Mouse (Mus musculus): ENCODE results near the gene Hcn3. TPM values are rescaled to one million over a fixed set of nuclear protein-coding genes. Genes with fewer than 3 reads are reported as not detected.
"Not testable (repeated sequence)": the region's sequence is repeated elsewhere in the genome, so short reads cannot be mapped to it uniquely, and the experiment has no call there.

The Hcn3 gene
- polyA plus RNA-seq, 1 experiment = 68.6 TPM

DNA sequence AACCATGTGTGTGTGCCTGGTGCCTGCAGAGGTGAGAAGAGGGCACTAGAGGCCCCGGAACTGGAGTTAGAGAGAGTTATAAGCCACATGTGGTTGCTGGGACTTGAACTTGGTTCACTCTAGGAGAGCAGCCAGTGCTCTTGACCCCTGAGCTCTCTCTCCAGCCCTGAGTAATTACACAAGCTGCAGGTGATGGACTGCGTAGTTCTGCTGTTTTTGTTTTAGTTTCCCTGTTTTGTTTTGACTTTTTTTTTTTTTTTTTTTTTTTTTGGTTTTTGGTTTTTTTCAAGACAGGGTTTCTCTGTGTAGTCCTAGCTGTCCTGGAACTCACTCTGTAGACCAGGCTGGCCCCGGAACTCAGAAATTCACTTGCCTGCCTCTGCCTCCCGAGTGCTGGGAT lies 1.8 kb upstream of the Hcn3 start:
- no peak for TF ChIP-seq CTCF (IDR thresholded peaks at IDR 0.05; ENCODE audit: borderline replicate concordance, extremely low read depth, insufficient read depth, insufficient read length)
- no peak for TF ChIP-seq POLR2A (IDR thresholded peaks at IDR 0.05; ENCODE audit: borderline replicate concordance, extremely low read depth, insufficient read depth, insufficient read length, poor library complexity, severe bottlenecking)
- DNase-seq (ENCODE audit: low read depth) = no peak

GRCm38 (mm10) chr3:89161207-89161606 lies 1.2 kb upstream of the Hcn3 start:
- not testable (repeated sequence) for DNase-seq (ENCODE audit: low read depth)

- TF ChIP-seq CTCF (IDR thresholded peaks at IDR 0.05; ENCODE audit: borderline replicate concordance, extremely low read depth, insufficient read depth, insufficient read length) = no peak
- no peak for TF ChIP-seq POLR2A (IDR thresholded peaks at IDR 0.05; ENCODE audit: borderline replicate concordance, extremely low read depth, insufficient read depth, insufficient read length, poor library complexity, severe bottlenecking)
- DNase-seq (ENCODE audit: low read depth) = peak; percentile 31
These were observed 785 bp downstream of the Hcn3 start for GRCm38 (mm10) chr3:89159211-89159610.

DNA sequence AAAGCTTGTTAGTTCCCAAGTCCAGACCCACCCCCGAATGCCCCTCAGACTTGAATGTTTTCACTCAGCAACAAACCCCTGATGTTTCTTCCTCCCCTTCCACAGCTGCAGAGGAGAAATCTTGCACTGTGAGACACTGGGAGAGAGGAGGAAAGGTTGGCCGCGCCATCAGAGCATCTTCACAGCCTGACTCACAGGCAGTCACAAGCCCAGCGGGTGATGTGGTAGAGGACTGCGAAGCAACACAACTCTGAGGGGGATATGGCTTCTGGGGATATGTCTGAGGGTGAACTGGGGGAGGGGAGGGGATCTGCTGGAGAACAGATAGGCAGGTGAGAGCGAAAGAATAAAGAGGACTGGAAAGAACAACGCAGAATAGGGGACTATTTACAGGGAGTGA lies 1.3 kb downstream of the Hcn3 start:
- TF ChIP-seq POLR2A (IDR thresholded peaks at IDR 0.05; ENCODE audit: borderline replicate concordance, extremely low read depth, insufficient read depth, insufficient read length, poor library complexity, severe bottlenecking) (no peak), CTCF (IDR thresholded peaks at IDR 0.05; ENCODE audit: borderline replicate concordance, extremely low read depth, insufficient read depth, insufficient read length) (no peak)
- DNase-seq (ENCODE audit: low read depth) = no peak

GRCm38 (mm10) chr3:89156951-89157350 lies 3.0 kb downstream of the Hcn3 start:
- DNase-seq (ENCODE audit: low read depth) = no peak
- TF ChIP-seq POLR2A (IDR thresholded peaks at IDR 0.05; ENCODE audit: borderline replicate concordance, extremely low read depth, insufficient read depth, insufficient read length, poor library complexity, severe bottlenecking) = no peak
- TF ChIP-seq CTCF (IDR thresholded peaks at IDR 0.05; ENCODE audit: borderline replicate concordance, extremely low read depth, insufficient read depth, insufficient read length) = no peak

DNA sequence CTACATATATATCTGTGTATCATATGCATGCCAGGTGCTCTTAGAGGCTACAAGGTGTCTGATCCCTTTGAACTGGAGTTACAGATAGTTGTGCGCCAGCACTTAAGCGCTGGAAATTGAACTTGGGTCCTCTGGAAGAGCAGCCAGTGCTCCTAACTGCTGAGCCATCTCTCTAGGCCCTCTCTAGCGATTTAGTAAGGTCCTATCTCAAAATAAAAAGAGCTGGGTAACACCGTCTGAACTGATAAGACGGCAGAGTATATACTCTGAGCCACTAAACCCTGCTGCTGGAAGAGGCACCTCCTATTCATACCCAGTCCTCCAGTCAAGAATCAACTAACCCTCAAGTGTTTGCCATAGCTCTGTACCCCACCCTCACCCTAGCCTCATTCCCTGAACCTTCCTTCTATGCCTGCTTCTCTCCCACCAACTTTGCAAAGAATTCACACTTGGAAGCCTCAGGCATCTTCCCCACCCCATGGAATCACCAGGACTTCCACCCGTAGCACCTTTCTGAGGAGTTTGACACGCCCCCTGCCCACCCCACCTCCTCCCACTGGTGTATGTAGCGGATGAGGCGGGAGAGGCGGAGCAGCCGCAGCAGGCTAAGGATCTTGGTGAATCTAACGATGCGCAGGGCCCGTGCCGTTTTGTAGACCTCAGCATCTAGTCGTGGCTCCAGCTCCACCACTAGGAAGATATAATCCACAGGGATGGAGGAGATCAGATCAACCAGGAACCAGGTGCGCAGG lies 7.7 kb downstream of the Hcn3 start:
- no peak for DNase-seq (ENCODE audit: low read depth)
- TF ChIP-seq POLR2A (IDR thresholded peaks at IDR 0.05; ENCODE audit: borderline replicate concordance, extremely low read depth, insufficient read depth, insufficient read length, poor library complexity, severe bottlenecking) (no peak), CTCF (IDR thresholded peaks at IDR 0.05; ENCODE audit: borderline replicate concordance, extremely low read depth, insufficient read depth, insufficient read length) (no peak)

DNA sequence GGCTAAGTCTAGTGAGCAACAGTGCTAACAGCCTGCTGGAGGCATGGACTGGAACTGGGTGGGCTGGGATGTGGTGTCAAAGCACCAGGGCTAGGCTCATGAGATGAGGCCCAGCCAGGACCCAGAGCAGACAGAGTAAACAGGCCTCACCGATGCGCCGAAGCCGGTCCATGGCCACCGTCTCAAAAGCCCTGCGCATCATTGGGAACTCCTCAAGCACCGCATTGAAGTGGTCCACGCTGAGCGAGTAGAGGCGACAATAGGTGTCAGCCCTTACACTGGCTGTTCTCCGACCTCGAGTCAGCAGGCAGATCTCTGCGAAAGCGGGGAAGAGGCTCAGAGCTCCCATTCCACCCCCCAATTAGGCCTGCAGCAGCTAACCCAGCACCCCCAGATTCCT lies 11.4 kb downstream of the Hcn3 start:
- DNase-seq (ENCODE audit: low read depth) = no peak
- TF ChIP-seq POLR2A (IDR thresholded peaks at IDR 0.05; ENCODE audit: borderline replicate concordance, extremely low read depth, insufficient read depth, insufficient read length, poor library complexity, severe bottlenecking) (no peak), CTCF (IDR thresholded peaks at IDR 0.05; ENCODE audit: borderline replicate concordance, extremely low read depth, insufficient read depth, insufficient read length) (no peak)

GRCm38 (mm10) chr3:89147979-89148311 lies 12.1 kb downstream of the Hcn3 start:
- TF ChIP-seq CTCF (IDR thresholded peaks at IDR 0.05; ENCODE audit: borderline replicate concordance, extremely low read depth, insufficient read depth, insufficient read length) (no peak), POLR2A (IDR thresholded peaks at IDR 0.05; ENCODE audit: borderline replicate concordance, extremely low read depth, insufficient read depth, insufficient read length, poor library complexity, severe bottlenecking) (no peak)
- no peak for DNase-seq (ENCODE audit: low read depth)

DNA sequence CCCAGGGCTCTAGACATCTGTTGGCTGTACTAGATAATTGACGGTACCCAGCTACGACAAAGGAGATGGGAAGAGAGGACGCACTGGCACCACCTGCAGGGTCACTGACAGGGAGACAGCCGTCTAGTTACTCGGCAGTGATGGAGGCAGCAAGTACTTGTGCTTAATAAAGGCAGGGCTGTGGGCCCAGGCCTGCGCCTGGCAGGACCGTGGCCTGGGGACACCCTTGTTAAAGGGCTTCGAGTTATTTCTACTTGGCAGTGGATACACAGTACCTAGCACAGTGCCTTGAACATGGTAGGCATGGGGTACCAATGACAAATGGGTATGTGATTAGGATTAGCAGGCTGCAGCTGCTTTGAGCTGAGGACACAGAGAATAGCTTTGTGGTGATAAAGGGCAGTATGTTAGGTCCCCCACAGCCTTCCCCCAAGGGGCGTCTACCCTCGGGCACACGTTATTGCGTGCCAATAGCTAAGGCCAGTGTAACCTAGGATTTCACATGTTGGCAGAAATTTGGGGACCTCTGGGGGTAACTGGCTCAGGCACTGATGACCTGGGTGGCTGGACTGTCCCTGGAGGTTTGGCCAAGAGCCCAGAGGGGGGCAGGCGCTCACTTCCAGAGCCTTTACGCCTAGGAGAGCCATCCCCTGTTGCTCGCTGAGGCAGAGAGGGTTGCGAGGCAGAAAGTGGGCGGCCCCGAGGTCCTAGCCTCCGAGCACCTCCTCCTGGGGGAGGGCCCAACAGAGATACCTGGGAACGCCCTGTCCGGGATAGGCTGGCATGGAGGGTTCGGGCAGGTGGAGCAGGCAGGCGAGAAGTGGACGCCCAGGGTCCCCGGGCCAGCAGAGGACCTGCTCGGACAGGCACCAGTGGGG lies 12.7 kb downstream of the Hcn3 start:
- DNase-seq (ENCODE audit: low read depth) = peak; percentile 33
- TF ChIP-seq POLR2A (IDR thresholded peaks at IDR 0.05; ENCODE audit: borderline replicate concordance, extremely low read depth, insufficient read depth, insufficient read length, poor library complexity, severe bottlenecking) (no peak), CTCF (IDR thresholded peaks at IDR 0.05; ENCODE audit: borderline replicate concordance, extremely low read depth, insufficient read depth, insufficient read length) (no peak)

DNA sequence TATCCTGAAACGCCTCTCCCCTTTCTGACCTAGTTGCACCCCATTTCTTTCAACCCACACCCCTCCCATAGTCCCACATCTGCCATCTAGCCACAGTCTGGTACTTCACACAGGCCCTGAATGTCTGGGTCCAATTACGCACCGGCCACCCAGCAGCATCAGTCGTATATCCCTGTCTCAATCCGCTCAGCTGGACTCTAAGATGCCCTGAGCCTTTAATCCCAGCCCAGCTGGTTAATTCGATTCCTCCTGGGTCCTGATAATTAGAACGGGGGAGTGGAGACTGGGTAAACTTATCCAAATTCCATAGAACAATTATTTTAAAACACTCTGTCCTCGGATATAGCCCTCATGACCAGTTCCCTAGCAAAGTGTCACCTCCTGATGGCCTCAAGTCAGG lies 14.4 kb downstream of the Hcn3 start:
- no peak for DNase-seq (ENCODE audit: low read depth)
- TF ChIP-seq POLR2A (IDR thresholded peaks at IDR 0.05; ENCODE audit: borderline replicate concordance, extremely low read depth, insufficient read depth, insufficient read length, poor library complexity, severe bottlenecking) = no peak
- TF ChIP-seq CTCF (IDR thresholded peaks at IDR 0.05; ENCODE audit: borderline replicate concordance, extremely low read depth, insufficient read depth, insufficient read length) = no peak

DNA sequence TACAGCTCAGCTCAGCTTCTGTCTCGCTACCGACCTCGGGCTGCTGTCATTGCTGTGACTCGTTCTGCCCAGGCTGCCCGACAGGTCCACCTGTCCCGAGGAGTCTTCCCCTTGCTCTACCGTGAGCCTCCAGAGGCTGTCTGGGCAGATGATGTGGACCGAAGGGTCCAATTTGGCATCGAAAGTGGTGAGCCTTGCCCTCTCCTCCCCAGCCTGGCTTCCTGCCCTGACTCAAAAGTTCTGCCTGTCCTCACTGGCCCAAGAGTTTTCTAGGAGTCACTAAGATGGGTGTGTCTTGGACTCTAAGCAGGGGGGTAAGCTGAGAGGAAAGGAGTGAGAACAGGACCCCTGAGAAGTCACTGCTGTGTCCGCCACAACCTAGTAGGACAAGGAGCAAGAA lies 15.2 kb downstream of the Hcn3 start:
- no peak for DNase-seq (ENCODE audit: low read depth)
- no peak for TF ChIP-seq CTCF (IDR thresholded peaks at IDR 0.05; ENCODE audit: borderline replicate concordance, extremely low read depth, insufficient read depth, insufficient read length)

- TF ChIP-seq POLR2A (IDR thresholded peaks at IDR 0.05; ENCODE audit: borderline replicate concordance, extremely low read depth, insufficient read depth, insufficient read length, poor library complexity, severe bottlenecking) = no peak
- TF ChIP-seq CTCF (IDR thresholded peaks at IDR 0.05; ENCODE audit: borderline replicate concordance, extremely low read depth, insufficient read depth, insufficient read length) = peak; percentile 23; the same call in 1 of the 2 replicates
These were observed 23.6 kb downstream of the Hcn3 start for GRCm38 (mm10) chr3:89136365-89136764.

More at GRCm38 (mm10) chr3:89136365-89136764, 23.6 kb downstream of the Hcn3 start:
- no peak for DNase-seq (ENCODE audit: low read depth)
